Mouse (Mus musculus) erythroid progenitor cell, adult 5-6 weeks (primary cell): Measurements from ENCODE around the gene Arx. TPM values are rescaled to one million over a fixed set of nuclear protein-coding genes. Genes with fewer than 3 reads are reported as not detected.

Experiments
- ATAC-seq: replicated peaks from 2 replicates; pipeline ENCODE4 v1.8.0; 2016; ENCODE audit warnings: moderate number of reproducible peaks, mild to moderate bottlenecking, moderate TSS enrichment, inconsistent platforms; ENCODE audit not compliant: poor library complexity, low FRiP score, severe bottlenecking
- total RNA-seq, 2 experiments: library from RNA; stranded (forward) in 1 of 2; stranded (reverse) in 1 of 2; fragments of 150-400 nt in 1 of 2; fragments of 186-747, 209-891 nt in 1 of 2; gene quantifications; 2 replicates each; pipeline versions ENCODE4 v1.2.3 to v1.2.4; 2015 to 2017; ENCODE audit warnings: low replicate concordance in 2 of 2

Arx gene
- total RNA-seq (2015; ENCODE audit: low replicate concordance) (not detected in 2 replicates), total RNA-seq (2017; ENCODE audit: low replicate concordance) (not detected in 2 replicates)

DNA sequence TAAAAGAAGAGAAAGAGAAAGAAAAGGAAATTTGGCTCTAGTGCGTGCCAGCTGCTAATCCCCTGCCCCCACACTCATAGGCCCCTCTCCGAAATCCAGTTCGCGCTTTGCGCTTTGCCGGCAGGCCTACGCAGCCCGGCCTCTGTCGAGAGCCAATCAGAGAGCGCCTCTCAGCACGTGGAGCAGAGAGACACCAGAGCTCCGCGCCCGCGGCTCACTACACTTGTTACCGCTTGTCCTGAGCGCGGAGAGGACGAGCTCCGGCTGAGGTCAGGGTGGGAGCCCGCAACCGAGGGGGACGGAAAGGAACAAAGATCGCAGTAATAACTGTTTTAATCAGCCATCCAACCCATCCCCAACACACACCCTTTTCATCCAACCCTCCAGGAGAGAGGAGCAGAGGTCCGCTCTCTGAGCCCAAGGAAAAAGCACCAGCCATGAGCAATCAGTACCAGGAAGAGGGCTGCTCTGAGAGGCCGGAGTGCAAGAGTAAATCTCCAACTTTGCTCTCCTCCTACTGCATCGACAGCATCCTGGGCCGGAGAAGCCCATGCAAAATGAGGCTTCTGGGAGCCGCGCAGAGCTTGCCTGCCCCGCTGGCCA is at the start of gene Arx:
Arx (plus strand) TSS at position 155 of the 603 bp plus-strand sequence.
- no peak for ATAC-seq

DNA sequence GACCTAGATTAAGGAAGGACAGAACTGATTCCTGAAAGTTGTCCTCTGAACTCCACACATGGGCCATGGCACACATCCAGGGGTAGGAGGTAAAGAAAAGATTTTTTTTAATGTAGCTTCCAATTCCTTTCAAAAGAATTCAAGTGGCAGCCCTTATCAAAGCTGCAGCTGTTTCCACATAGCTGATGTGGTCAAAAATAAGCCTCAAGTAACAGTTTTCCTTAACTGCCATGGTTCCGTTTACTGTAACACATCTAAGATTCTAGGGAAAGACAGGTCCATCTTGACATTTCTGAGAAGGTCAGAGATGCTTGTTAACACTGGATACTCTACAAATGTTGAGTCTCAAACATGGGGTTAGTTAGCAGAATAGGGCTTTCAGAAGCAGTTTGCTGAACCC is 34.9 kb upstream of the Arx start:
- ATAC-seq, result no peak

DNA sequence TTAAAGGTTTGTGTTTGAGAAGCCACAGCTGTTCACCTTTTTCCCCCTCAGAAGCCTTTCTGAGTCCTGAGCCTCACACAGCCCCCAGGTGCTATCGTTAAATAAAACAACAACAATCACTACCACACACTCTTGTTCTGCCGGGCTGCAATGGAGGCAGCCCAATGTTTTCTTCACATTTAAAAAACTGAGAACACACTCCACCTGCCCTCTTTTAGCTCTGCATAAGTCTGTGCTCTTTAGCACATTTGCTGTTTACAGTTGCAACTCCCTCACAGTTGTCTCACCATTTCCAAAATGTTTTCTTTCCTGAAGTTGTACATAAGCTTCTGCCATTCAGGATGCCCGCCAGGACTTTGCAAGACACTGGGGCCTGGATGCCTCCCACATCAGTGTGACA is 10.6 kb upstream of the Arx start:
- ATAC-seq, result no peak

DNA sequence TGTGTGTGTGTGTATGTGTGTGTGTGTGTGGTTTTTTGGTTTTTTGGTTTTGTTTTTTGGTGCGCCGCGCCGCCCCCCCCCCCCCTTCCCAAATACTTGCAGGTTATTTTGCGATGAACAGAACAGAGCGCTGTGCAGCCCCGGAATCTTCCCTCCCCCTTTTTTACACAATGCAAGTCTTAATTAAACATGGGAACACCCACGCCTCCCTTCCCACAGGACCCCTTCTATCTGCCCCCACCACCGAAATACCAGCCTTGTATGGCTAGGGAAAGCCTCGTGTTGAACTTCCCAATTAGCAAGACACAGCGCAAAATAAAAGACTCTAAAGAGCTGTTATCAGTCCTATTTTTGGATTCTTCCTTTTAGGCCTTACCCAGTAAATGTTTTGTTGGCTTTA is 6.3 kb upstream of the Arx start:
- ATAC-seq, result no peak

DNA sequence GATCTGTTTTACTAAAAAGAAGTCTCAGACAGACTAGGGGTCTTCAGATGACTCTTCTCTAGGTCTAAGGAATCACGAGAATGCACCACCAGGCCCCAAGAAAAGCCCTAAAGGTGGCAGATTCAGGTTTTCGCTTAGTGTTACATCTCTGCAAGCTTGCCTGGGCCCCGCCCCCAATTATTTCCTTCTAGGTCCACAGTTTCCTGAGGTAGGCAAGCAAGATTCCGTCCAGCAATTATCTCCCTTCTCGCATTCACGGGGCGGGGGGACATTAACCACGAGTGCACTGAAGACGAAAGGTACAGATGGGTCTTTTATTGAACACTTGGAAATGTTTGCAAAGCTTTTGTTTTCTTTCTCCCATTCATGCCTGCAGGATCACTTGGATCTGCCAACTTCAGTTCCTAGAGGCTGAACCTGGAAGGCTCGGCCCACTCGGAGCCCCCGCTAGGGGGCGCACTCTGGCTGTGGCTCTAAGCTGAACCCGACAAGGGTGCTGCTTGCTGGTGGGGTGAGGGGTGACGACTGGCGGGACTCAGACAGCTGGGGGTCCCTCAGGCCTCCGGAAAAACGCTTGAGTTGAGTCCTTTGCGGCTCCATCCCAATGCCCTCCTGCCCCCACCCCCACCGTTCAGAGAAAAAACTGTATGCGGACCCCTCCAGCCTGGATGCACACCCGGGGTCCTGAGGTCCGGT is 5.1 kb upstream of the Arx start:
- no peak; the same call in 1 of the 2 replicates for ATAC-seq

DNA sequence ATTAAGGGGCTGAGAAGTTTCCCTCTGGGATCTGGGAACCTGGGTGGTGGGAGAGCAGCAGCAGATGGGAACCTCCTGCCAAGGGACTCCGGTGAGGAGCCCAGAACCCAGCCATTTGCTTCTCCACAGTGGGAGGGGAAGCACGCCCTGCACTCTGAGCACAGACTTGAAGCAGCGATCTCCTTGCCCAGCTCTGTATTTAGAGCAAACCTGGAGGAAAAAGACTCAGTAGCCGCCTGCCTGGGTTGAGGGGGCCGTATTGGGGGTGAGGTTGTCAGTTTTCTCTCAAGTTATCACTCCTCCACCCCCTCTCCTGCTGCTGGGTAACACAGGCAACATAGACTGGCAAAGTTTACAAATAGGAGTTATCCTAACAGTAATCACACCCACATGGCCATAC is 4.5 kb upstream of the Arx start:
- no peak for ATAC-seq

DNA sequence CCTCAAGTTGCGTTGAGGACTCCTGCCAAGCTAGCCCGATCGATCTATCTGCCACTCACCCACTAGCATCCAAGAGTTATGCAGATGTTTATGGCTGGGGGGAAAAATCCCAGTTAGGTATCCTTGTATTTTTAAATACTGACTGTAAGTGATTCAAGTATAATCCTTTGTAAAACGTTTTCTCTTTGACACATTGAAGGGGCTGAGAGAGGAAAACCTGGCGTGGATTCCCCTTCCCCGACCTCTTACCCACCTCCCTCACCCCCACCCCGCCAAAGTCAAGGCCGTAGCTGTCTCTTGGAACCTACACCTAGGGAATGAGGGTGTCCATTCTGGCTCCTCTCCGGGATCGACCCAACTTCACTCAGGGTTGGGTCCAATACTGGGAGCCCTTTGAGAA is 1.2 kb upstream of the Arx start:
- ATAC-seq, result no peak

DNA sequence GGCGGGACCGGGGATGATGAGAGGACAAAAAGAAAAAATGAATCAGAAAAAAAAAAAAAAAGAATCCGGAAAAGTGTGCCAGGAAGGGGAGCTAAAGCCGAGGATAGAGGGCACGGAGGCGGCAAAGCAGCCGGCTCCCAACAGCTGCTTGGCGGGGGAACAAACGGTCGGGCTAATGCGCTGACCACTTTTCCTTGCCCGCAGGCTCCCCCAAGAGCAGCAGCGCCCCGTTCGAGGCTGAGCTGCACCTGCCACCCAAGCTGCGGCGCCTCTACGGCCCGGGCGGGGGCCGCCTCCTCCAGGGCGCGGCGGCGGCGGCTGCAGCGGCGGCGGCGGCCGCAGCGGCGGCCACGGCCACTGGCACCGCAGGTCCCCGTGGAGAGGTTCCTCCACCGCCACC is 2.1 kb downstream of the Arx start:
- ATAC-seq, result no peak

DNA sequence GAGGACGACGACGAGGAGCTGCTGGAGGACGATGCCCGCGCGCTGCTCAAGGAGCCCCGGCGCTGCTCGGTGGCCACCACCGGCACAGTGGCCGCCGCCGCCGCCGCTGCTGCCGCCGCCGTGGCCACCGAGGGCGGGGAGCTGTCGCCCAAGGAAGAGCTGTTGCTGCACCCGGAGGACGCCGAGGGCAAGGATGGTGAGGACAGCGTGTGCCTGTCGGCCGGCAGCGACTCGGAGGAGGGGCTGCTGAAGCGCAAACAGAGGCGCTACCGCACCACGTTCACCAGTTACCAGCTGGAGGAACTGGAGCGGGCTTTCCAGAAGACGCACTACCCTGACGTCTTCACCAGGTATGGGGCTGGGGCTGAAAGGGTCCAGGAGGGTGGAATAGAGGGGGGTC is 2.8 kb downstream of the Arx start:
- no peak for ATAC-seq

DNA sequence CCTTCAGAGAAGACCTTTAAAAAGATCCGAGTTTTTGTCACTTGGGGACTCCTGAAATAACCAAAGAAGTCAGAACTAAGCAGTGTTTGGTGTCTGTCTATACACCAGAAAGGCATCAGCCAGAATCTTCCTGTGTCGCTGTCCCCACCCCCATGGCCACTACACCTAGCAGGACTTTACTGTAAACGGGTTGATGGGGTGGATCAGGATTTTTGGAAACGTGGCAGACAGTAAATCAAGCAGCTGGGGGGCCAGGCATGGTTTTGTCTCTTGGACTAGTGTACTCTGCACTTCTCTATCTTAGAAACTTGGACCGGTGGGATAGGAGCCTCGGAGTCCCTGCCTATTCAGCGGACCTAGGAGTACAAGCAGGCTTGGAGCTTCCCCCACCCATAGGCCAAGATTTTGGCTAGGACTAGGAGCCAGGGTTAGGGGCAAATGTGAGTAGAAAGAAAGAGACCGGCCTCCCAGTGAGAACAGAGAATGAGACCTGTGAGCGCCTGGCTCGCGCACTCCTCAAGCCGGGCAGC is 3.7 kb downstream of the Arx start:
- no peak for ATAC-seq

DNA sequence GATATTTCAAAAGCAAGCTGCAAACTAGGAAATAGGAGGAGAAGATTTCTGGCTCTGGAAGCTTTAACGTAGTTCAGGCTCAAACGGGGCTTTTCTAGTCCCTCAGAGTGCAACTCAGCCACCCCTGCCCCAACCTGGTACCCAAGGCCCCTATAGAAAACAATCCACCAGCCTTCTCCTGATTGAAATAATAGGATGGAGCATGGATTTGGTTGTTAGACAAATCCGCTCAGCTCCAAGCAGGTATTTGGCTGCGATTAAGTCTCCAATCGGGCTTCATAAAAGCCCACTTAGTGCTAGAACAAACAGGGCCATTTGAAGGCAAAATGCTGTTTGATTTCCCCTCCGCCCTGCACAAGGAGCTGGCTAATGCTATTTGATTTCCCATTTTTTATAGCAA is 5.8 kb downstream of the Arx start:
- ATAC-seq, result no peak

DNA sequence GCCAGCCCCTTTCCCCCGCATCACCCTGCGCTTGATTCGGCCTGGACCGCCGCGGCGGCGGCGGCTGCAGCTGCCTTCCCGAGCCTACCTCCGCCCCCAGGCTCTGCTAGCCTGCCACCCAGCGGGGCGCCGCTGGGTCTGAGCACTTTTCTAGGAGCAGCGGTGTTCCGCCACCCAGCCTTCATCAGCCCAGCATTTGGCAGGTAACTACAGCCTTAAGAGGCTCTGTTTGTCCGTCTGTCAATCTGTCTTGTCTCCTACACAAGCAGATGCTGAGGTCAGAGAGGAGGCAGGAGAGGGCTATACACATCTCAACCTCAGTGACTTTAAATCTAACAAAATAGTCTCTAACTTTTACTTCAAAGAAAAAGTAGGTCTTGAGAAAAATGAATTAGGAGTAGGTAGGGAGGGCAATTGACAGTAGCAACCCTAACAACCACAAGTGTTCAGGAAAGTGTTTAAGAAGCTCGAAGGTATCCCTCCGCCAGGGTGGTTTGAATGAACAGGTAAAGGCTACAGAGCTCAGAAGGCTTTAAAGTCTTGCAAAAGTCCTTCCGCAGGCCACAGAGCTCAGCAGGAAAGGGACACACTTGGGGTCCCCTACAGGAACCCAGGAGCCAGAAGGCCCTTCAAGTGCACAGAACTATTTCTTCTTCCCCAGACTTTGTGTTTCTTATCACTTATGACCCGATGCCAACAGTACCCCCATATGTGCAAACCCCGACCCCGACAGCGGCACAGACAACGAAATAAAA is 8.7 kb downstream of the Arx start:
- no peak for ATAC-seq

DNA sequence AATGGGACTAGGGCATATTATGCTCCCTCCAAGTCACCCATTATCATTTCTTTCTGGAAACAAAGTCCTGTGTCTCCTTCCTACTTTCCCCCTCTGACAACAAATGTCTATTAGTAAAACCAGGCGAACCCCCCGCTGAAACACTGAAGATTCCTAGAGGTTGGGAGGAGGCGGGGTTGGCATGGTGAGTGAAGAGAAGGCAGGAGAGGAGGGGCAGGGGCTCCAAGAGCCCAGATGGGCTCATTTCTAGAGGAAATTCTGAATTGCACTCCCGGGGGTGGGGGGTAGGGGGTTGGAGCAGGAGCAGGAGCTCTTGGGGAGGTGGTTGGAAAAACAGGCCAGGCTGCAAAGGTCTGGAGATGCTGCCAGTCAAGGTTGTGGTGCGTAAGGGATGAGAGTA is 9.6 kb downstream of the Arx start:
- no peak for ATAC-seq

DNA sequence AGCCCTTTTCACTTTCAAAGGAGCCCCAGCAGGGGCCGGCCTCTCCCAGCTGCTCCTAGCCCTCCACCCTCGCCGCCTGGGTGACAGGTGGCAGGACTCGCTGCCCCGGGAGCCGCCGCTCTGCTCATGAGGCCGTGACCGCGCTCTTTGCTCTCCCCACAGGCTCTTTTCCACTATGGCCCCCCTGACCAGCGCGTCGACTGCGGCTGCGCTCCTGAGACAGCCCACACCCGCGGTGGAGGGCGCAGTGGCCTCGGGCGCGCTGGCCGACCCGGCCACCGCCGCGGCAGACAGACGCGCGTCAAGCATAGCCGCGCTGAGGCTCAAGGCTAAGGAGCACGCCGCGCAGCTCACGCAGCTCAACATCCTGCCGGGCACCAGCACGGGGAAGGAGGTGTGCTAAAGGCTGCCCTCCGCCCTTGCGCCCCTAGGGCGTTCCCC is 10.8 kb downstream of the Arx start:
- no peak for ATAC-seq

DNA sequence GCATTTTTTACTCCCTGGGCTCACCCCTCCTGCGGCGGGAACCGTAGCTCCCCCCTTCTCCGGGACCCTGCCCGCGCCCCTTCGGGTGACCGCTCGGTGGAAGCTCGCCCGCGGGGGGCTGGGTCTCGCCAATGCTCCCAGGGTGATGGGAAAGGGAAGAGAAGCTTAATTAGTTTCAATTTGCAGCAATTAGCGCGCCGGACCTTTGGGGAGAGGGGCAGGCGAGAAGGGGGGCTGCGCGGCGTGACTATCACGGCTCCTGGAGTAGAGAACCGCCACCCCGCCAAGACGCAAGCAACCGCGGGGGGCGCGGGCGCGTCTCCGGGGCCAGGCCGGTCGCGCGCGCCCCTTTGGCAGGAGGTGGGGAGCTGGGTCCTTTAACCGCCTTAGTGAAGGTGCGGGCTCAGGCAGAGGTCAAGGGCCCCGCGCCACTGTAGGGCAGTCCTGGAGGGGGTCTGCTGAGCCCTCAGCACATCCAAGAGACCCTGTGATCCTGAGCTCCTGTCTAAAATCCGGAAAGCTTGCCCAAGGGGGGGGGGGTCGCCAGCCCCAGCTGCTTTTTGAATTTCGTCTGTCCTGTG is 12.9 kb downstream of the Arx start:
- no peak for ATAC-seq

DNA sequence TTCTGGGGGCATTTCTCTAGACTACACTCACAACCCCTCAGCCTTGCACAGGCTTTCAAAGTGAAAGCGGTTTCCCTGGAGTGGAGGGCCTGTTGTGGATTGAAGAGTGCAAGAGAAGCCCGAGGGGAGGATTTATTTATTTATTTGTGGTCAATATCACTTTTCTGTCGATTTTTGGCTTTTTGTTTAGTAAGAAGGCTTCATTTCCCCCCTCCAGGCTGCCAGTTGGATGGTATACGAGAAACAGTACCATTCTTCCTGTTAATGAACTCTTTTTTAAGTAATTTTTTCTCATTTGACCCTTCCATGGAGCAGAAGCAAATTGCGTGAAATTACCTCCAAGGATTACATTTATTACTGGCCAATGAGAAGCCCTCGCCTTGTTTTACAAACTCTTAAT is 13.5 kb downstream of the Arx start:
- ATAC-seq, result no peak

DNA sequence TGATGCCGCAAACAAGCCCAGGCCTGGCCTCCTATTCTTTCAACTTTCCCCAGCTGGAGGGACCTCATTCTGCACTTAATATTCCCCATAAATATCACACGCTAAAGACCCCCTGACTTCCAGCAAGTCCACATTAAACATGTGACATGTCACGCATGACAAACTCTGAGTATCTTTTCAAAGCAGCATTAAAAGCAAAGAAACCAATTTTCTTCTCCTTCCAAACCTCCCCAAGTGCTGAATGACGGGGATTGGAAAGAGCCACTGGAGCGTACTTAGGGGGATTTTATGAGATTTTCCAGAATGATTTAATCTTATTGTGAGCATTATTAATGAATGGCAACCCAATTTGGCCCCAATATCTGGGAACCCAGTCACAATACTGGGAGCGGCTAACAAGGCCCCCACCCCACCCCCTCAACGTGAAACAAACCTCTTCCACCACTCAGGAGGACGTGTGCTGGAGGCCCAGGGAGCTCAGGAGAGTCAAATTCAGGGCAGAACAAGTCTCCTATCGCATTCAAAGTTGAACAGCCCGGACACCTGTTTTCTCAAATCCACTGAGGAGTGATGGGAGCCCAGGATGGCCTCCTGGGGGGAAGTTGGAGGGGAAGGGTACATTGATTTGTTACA is 14.1 kb downstream of the Arx start:
- no peak for ATAC-seq

DNA sequence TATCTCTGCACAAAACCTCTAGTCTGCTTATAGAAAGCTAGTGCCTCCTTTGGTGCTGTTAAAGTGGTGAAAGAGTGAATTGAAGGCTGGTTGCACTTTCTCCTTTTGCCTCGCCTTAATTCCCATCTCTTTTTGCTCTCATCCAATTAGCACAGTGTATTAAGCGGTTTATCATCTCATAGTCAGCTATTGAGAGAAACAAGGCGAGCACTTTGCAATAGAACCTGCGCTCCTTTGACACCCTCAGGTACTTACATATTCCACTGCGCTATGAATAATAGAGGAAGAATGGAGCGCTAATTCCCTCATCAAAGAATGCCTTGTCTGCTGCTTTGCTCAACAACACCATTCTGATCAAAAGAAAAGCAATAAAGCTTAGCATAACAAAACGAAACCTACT is 15.6 kb downstream of the Arx start:
- ATAC-seq, result no peak

DNA sequence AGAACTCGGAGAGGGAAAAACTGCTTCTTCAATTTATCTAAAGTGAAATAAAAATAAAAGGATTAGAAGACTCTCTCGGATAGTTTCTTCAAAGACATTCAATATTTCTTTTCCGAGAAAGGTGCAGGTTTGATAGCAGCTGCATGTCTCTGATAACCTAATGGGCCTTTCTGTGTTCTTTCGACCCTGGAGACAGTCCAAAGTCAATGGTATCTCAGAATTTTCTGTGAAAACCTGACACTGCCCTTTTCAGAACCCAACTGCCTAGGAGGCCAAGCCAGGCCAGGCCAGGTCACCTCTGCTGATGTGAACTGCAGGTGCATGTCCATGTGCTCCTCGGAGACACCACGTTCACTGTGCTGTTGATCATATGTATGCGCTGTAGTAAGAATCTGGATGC is 19.5 kb downstream of the Arx start:
- no peak for ATAC-seq

DNA sequence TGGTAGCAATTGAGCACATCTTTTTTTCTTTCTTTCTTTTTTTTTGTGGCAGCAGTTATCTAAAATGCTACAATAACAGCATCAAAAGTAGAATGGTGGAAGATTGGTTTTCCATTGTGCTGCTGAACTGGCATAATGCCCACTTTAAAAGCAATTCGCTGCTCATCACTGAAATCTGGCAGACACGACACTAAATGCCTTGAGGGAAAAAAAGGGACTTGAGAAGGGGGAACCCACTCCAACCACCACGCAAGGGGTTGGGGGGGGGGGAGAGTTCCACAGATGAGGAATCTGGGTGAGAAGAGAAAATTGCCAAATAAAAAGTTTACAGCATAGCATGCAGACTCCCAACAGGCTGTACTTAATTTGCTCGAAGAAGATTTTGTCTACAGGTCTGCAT is 31.3 kb downstream of the Arx start:
- no peak for ATAC-seq
